Mouse (Mus musculus): ENCODE measurements at regions not wholly inside any gene's neighbourhood (a gene's known extent, or its start where the extent isn't known, plus 50 kb on each side); places are given as distances from the start of the nearest gene placed in this dataset.
A peak's percentile ranks its signal among the peaks of the same experiment; 100 is the strongest.

DNA sequence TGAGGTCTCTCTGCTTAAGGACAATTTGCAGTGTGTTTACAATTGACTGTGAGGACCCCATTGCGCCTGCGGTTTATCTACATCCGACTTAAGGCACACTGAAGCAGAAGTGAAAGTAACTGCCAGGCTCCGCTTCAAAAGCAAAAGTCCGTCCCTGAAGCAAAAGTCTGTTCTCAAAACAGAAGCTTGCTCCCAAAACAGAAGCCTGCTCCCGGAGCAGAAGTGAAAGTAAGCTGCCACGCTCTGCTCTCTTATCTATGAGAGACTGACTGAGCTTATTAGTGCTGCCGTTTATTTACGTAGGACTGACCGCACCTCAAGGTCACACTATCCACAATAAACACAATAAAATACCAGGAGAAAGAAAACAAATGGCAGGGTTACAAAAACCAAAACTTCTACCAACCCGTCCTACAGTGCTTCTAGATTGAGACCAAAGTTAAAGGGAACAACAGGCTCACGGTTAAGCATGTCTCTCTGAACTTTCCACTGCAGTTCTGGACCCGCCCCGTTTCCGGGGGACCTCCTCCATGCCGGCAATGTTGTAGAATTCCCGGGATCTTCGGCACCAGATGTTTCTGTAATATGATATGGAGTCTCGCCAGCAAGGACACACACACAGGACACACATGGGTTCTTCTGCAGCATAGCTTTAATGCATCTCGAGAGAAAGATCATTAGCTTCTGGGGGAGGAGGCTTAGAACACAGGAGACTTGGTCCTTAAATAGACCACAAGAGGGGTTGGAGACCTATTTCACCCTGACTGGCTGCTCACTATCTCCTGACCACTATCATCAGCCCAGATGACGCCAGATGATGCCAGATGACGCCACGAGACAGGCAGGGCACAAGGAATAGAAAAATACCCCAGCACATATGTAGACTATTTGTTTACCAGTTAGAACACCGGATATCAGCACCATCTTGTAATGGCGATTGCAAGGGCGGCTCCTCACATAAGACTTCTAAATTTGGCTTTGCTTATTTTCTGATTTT is 665.8 kb downstream of the Nebl start:
- peak; percentile 5 to 21 for DNase-seq
